Mouse (Mus musculus) stomach, embryonic 15.5 days (tissue): Measurements from ENCODE around the gene Nme7. TPM values are rescaled to one million over a fixed set of nuclear protein-coding genes. Genes with fewer than 3 reads are reported as not detected.
A peak's percentile ranks its signal among the peaks of the same experiment; 100 is the strongest.

Experiments
- ATAC-seq: fragments of 200-750 bp; cut with Nextera tagmentation; 2 replicates; pipeline ENCODE4 v1.8.0; 2017; ENCODE audit warnings: low read depth, moderate number of reproducible peaks, moderate TSS enrichment; ENCODE audit not compliant: insufficient read depth, low FRiP score
- H3K27ac ChIP-seq: fragments of 300-500 bp; sonication (generic); 2 replicates; pipeline ENCODE4 v1.5.1; 2015; ENCODE audit warnings: mild to moderate bottlenecking, inconsistent platforms
- H3K27me3 ChIP-seq: fragments of 300-500 bp; sonication (generic); replicated peaks from 2 replicates; pipeline ENCODE4 v1.6.1; 2015; ENCODE audit warnings: inconsistent platforms
- H3K36me3 ChIP-seq: fragments of 300-500 bp; sonication (generic); 2 replicates; pipeline ENCODE4 v1.6.1; 2015; ENCODE audit warnings: inconsistent platforms
- H3K4me1 ChIP-seq: fragments of 300-500 bp; sonication (generic); 2 replicates; pipeline ENCODE4 v1.6.1; 2015; ENCODE audit warnings: inconsistent platforms
- H3K4me2 ChIP-seq: fragments of 300-500 bp; sonication (generic); 2 replicates; pipeline ENCODE4 v1.6.1; 2015; ENCODE audit warnings: mild to moderate bottlenecking, inconsistent platforms
- H3K4me3 ChIP-seq: fragments of 300-500 bp; sonication (generic); replicated peaks from 2 replicates; pipeline ENCODE4 v1.5.1; 2015; ENCODE audit warnings: inconsistent platforms
- H3K9ac ChIP-seq: fragments of 300-500 bp; sonication (generic); 2 replicates; pipeline ENCODE4 v1.6.1; 2015; ENCODE audit warnings: inconsistent platforms
- H3K9me3 ChIP-seq: fragments of 300-500 bp; sonication (generic); 2 replicates; pipeline ENCODE4 v1.6.1; 2016; ENCODE audit warnings: inconsistent platforms
- WGBS: fragments of 180-500 bp; shearing (Covaris S2); methylation state at CpG from one replicate; pipeline ENCODE4 v1.1.7; 2015; 5-methylcytosine and 5-hydroxymethylcytosine counted together
- polyA plus RNA-seq: library from polyadenylated mRNA; unstranded; fragments of >200 nt; fragmentation: Nextera tagmentation; extraction: Ambion mirVana; gene quantifications from 2 replicates; pipeline ENCODE4 v1.2.1, GENCODE M21; 2015

Gene Nme7
- polyA plus RNA-seq, 1 experiment from 2014 or later: 31.2 TPM

- no peaks in the 10 kb centered on the region for H3K4me1 ChIP-seq
- no peak overlapping the region for H3K4me2 ChIP-seq
- no peaks in the 10 kb centered on the region for H3K27me3 ChIP-seq
- H3K36me3 ChIP-seq: no peaks in the 10 kb centered on the region
- H3K27ac ChIP-seq: no peak overlapping the region
- no peak for ATAC-seq
- 34% methylated on average over 3 of the region's 3 CpGs for WGBS
- H3K9me3 ChIP-seq: no peaks in the 10 kb centered on the region
- H3K9ac ChIP-seq: no peak overlapping the region
- no peak overlapping the region for H3K4me3 ChIP-seq
Measured at GRCm38 (mm10) chr1:164392176-164392575, 88.3 kb downstream of the Nme7 start.

- H3K9ac ChIP-seq: no peak overlapping the region
- whole genome bisulfite sequencing: 77% methylated on average over 6 of the region's 6 CpGs
Measured at GRCm38 (mm10) chr1:164395131-164395780, 91.3 kb downstream of the Nme7 start.

GRCm38 (mm10) chr1:164397672-164398071 lies 93.8 kb downstream of the Nme7 start:
- H3K9me3 ChIP-seq: no peaks in the 10 kb centered on the region
- H3K4me1 ChIP-seq: no peaks in the 10 kb centered on the region
- H3K9ac ChIP-seq: no peak overlapping the region
- WGBS: 40% methylated on average over 4 of the region's 4 CpGs
- no peak overlapping the region for H3K4me2 ChIP-seq
- no peak overlapping the region for H3K27ac ChIP-seq
- no peak overlapping the region for H3K4me3 ChIP-seq
- H3K27me3 ChIP-seq: no peaks in the 10 kb centered on the region
- no peak for ATAC-seq
- no peaks in the 10 kb centered on the region for H3K36me3 ChIP-seq

More at GRCm38 (mm10) chr1:164395131-164395780, 91.3 kb downstream of the Nme7 start:
- Histone ChIP-seq H3K4me2 (no peak overlapping the region), H3K4me1 (no peaks in the 10 kb centered on the region), H3K27me3 (no peaks in the 10 kb centered on the region), H3K4me3 (no peak overlapping the region), H3K36me3 (no peaks in the 10 kb centered on the region), H3K9me3 (no peaks in the 10 kb centered on the region), H3K27ac (no peak overlapping the region)
- no peak for ATAC-seq

DNA sequence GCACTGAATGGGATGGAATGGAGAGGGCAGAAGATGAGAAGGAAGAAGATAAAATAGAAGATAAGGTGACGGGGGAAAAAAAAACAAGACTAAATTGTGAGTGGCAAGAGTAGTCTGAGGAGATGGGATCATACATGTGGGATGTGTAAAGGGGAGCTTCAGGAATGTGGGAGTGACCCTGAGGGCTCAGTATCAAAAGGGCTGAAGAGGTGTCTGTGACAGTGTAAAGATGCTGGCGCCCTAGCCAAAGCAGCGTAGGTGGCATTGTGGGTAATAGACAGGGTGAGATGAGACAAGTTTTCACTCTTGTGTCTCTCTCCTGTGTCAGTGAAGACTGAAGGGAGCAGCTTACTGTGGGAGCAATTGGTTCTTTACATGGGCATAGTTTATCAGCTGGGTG lies 95.7 kb downstream of the Nme7 start:
- H3K27me3 ChIP-seq: no peaks in the 10 kb centered on the region
- no peak overlapping the region for H3K4me2 ChIP-seq
- H3K27ac ChIP-seq: no peak overlapping the region
- 93% methylated on average over 3 of the region's 3 CpGs for WGBS
- no peaks in the 10 kb centered on the region for H3K9me3 ChIP-seq
- H3K36me3 ChIP-seq: peaks cover 4% of the 10 kb centered on the region; the same call in 1 of the 2 replicates
- ATAC-seq: no peak
- no peaks in the 10 kb centered on the region for H3K4me1 ChIP-seq
- no peak overlapping the region for H3K4me3 ChIP-seq
- no peak overlapping the region for H3K9ac ChIP-seq

GRCm38 (mm10) chr1:164405385-164405802 lies 101.5 kb downstream of the Nme7 start:
- no peak overlapping the region for H3K4me2 ChIP-seq
- peak; percentile 80 for ATAC-seq
- WGBS: 22% methylated on average over 5 of the region's 5 CpGs
- H3K4me3 ChIP-seq: no peak overlapping the region
- H3K27me3 ChIP-seq: no peaks in the 10 kb centered on the region
- no peak overlapping the region for H3K9ac ChIP-seq
- H3K4me1 ChIP-seq: no peaks in the 10 kb centered on the region
- peak overlapping the region; percentile 19; the same call in 1 of the 2 replicates for H3K27ac ChIP-seq
- no peaks in the 10 kb centered on the region for H3K9me3 ChIP-seq
- H3K36me3 ChIP-seq: peaks cover 4% of the 10 kb centered on the region; the same call in 1 of the 2 replicates

DNA sequence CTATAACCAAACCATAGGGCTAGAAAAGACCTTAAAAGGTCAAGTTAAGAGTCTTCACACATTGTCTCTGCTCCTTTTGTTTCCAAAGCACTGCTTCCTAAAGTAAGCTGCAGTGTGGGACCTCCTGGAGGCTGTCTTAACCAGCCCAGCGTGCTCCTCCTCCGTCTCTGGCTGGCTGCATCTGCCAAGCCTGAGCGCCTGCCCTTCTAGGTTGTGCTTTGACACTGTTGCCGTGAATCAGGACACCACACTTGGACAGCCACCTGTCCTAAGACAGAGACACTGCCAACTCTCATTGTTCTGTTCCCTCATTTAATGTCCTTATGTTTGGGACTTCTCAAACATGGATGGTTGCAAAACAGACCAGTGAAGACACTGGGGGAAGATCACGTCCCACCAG lies 102.6 kb downstream of the Nme7 start:
- Histone ChIP-seq H3K27ac (no peak overlapping the region), H3K9me3 (no peaks in the 10 kb centered on the region), H3K4me2 (no peak overlapping the region), H3K36me3 (peaks cover 4% of the 10 kb centered on the region; the same call in 1 of the 2 replicates), H3K27me3 (no peaks in the 10 kb centered on the region), H3K4me3 (no peak overlapping the region), H3K9ac (no peak overlapping the region), H3K4me1 (no peaks in the 10 kb centered on the region)
- 75% methylated on average over 5 of the region's 5 CpGs for WGBS
- ATAC-seq: no peak

- no peak overlapping the region for H3K4me3 ChIP-seq
- no peak overlapping the region for H3K27ac ChIP-seq
- ATAC-seq: no peak
- H3K4me2 ChIP-seq: no peak overlapping the region
- no peaks in the 10 kb centered on the region; the same call in 1 of the 2 replicates for H3K36me3 ChIP-seq
- H3K27me3 ChIP-seq: no peaks in the 10 kb centered on the region
- no peaks in the 10 kb centered on the region for H3K9me3 ChIP-seq
- no peak overlapping the region for H3K9ac ChIP-seq
- 75% methylated on average over 2 of the region's 2 CpGs for WGBS
- H3K4me1 ChIP-seq: no peaks in the 10 kb centered on the region
Measured at GRCm38 (mm10) chr1:164408655-164409054, 104.7 kb downstream of the Nme7 start.

- Histone ChIP-seq H3K4me1 (no peaks in the 10 kb centered on the region), H3K4me2 (no peak overlapping the region), H3K27me3 (no peaks in the 10 kb centered on the region), H3K36me3 (no peaks in the 10 kb centered on the region), H3K9me3 (no peaks in the 10 kb centered on the region), H3K27ac (no peak overlapping the region), H3K4me3 (no peak overlapping the region), H3K9ac (no peak overlapping the region)
- WGBS: 77% methylated on average over 7 of the region's 7 CpGs
- ATAC-seq: no peak
Measured at GRCm38 (mm10) chr1:164411306-164411705, 107.4 kb downstream of the Nme7 start.

DNA sequence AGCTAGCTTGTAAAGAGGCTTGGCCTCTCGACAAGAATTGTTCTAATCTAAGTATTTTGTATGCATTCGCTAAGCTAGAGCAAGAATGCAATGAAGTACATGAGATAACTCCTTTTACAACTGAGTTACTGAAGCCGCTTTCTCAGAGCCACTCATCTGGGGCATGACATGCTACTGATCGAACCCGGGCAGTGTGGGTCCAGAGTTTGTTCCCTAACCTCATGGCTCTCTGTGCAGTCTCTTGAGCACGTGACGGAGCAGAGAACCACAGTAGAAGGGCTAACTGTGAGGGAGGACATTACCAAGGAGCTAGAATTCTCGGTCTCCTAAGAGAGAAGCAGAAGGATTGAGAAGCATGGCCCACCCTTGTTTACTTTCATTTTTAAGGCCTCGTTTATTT lies 109.0 kb downstream of the Nme7 start:
- Histone ChIP-seq H3K4me1 (no peaks in the 10 kb centered on the region), H3K27me3 (no peaks in the 10 kb centered on the region), H3K4me2 (no peak overlapping the region), H3K9ac (no peak overlapping the region), H3K4me3 (no peak overlapping the region), H3K27ac (no peak overlapping the region), H3K36me3 (no peaks in the 10 kb centered on the region), H3K9me3 (no peaks in the 10 kb centered on the region)
- ATAC-seq: no peak
- 91% methylated on average over 9 of the region's 9 CpGs for WGBS

DNA sequence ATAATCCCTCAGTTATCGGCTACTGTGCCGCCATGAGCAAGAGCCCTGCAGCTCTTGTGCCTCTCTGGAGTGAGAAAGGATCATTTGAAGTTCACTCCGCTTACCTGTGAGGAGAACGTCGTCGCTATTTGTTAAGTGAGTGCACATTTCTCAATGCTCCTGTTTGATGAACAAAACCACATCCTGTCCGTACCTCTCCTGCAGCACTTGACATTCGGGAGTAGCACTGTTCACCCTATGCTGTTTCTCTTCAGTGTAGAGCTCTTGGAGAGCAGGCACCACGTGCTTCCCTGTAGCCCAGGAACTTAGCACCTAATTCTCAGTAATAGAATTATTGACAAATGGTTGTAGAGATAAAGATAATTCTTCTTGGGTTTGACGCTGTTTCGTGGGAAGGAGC lies 109.7 kb downstream of the Nme7 start:
- Histone ChIP-seq H3K27ac (no peak overlapping the region; the same call in 1 of the 2 replicates), H3K4me1 (no peaks in the 10 kb centered on the region), H3K4me3 (no peak overlapping the region), H3K27me3 (no peaks in the 10 kb centered on the region), H3K4me2 (no peak overlapping the region), H3K36me3 (no peaks in the 10 kb centered on the region), H3K9ac (no peak overlapping the region), H3K9me3 (no peaks in the 10 kb centered on the region)
- WGBS: 81% methylated on average over 11 of the region's 11 CpGs
- ATAC-seq: no peak

DNA sequence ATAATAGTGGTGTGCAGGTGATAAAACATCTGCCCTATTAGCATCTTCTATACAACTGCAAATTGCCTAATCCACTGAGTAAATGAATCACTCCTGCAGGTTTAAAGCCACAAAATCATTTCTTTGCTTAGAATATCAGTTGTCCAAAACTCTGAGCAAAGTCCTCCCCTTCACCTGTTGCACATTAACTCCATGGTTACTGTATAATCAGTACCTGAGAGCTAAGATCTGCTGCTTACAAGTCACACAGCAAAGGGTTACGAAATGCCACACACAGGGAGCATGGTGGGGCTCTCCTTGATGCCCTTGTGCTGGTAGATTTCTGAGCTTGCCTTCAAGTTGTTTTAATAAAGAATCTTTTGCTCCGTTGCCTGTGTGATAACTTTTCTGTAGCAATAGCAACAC lies 111.4 kb downstream of the Nme7 start:
- H3K4me2 ChIP-seq: no peak overlapping the region
- H3K27me3 ChIP-seq: no peaks in the 10 kb centered on the region
- ATAC-seq: peak; percentile 82
- 75% methylated on average over 2 of the region's 2 CpGs for WGBS
- no peak overlapping the region for H3K4me3 ChIP-seq
- no peaks in the 10 kb centered on the region for H3K4me1 ChIP-seq
- H3K27ac ChIP-seq: peak overlapping the region; percentile 26; the same call in 1 of the 2 replicates
- no peaks in the 10 kb centered on the region for H3K9me3 ChIP-seq
- no peaks in the 10 kb centered on the region for H3K36me3 ChIP-seq
- H3K9ac ChIP-seq: no peak overlapping the region

DNA sequence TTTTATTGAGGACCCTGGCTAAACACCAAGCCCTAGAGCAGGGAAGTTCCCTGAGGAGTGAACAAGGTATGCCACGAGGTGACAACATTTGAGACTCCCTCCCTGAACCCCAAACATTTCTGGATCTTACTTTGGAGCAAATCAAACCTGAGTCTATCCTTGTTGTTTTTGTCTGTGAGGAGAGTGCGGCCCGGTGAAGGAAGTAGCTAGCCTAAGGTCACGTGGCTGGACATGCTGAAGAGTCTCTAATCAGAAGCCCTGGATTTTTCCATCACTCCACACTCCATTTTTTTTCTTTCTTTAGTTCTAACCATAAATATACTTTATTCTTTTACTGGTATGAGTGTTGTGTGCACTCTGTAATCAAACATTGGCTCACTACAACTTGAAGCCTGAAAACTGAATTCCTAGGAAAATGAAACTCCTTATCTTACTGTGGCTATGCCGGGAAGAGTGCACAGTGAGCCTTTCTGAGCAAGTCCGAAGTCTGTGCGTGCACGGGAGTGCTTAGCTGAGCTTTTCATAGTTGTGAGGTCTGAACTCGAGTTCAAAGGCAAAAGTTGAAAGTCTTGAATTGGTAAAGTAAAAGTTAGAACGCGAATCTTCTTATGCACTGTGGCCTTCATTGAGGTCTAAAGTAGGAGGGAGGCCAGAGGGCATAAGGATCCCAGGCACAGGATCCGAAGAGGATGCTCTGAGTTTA lies 112.9 kb downstream of the Nme7 start:
- H3K4me2 ChIP-seq: no peak overlapping the region
- H3K4me3 ChIP-seq: no peak overlapping the region
- 77% methylated on average over 12 of the region's 12 CpGs for WGBS
- no peaks in the 10 kb centered on the region for H3K9me3 ChIP-seq
- no peaks in the 10 kb centered on the region for H3K36me3 ChIP-seq
- 0 out of 2 replicates have a peak overlapping the region, but pooled peaks have one; percentile 3 for H3K27ac ChIP-seq
- H3K9ac ChIP-seq: no peak overlapping the region
- ATAC-seq: no peak
- H3K4me1 ChIP-seq: no peaks in the 10 kb centered on the region
- H3K27me3 ChIP-seq: no peaks in the 10 kb centered on the region
